Mouse (Mus musculus): ENCODE results near the gene Fez1. TPM values are rescaled to one million over a fixed set of nuclear protein-coding genes. Genes with fewer than 3 reads are reported as not detected.
A peak's percentile ranks its signal among the peaks of the same experiment; 100 is the strongest.

The Fez1 gene
- polyA plus RNA-seq, 1 experiment from 2014 or later = 341 TPM

GRCm38 (mm10) chr9:36850091-36850490 lies 28.4 kb downstream of the Fez1 start:
- H3K27ac ChIP-seq (ENCODE audit: low read depth, low read length) = no peak overlapping the region
- H3K4me1 ChIP-seq (replicated peaks; ENCODE audit: control insufficient read depth, insufficient read depth, low read length) = no peaks in the 10 kb centered on the region
- no peak overlapping the region for H3K4me3 ChIP-seq (ENCODE audit: low read depth, low read length)
- no peaks in the 10 kb centered on the region for H3K27me3 ChIP-seq (ENCODE audit: control insufficient read depth, insufficient read depth, low read length)
- DNase-seq (ENCODE audit: low spot score) = no peak
- H3K9ac ChIP-seq (ENCODE audit: low read length) = no peak overlapping the region
- H3K36me3 ChIP-seq (ENCODE audit: control insufficient read depth, insufficient read depth, low read length) = peaks cover 8% of the 10 kb centered on the region
- 38% methylated on average over 1 of the region's 1 CpGs for WGBS
- no peaks in the 10 kb centered on the region for H3K9me3 ChIP-seq (ENCODE audit: control insufficient read depth, low read length)
- ATAC-seq (replicated peaks; ENCODE audit: low FRiP score) = no peak
- no peak overlapping the region for H3K4me2 ChIP-seq (ENCODE audit: low read depth, low read length, severe bottlenecking)

GRCm38 (mm10) chr9:36852175-36852574 lies 30.5 kb downstream of the Fez1 start:
- no peaks in the 10 kb centered on the region for H3K4me1 ChIP-seq (replicated peaks; ENCODE audit: control insufficient read depth, insufficient read depth, low read length)
- WGBS = 93% methylated on average over 2 of the region's 2 CpGs
- no peak overlapping the region for H3K27ac ChIP-seq (ENCODE audit: low read depth, low read length)
- H3K9ac ChIP-seq (ENCODE audit: low read length) = no peak overlapping the region
- ATAC-seq (replicated peaks; ENCODE audit: low FRiP score) = no peak
- H3K4me2 ChIP-seq (ENCODE audit: low read depth, low read length, severe bottlenecking) = no peak overlapping the region
- no peak for DNase-seq (ENCODE audit: low spot score)
- H3K27me3 ChIP-seq (ENCODE audit: control insufficient read depth, insufficient read depth, low read length) = no peaks in the 10 kb centered on the region
- H3K4me3 ChIP-seq (ENCODE audit: low read depth, low read length) = no peak overlapping the region
- peaks cover 4% of the 10 kb centered on the region for H3K36me3 ChIP-seq (ENCODE audit: control insufficient read depth, insufficient read depth, low read length)
- H3K9me3 ChIP-seq (ENCODE audit: control insufficient read depth, low read length) = no peaks in the 10 kb centered on the region

GRCm38 (mm10) chr9:36856351-36856750 lies 34.7 kb downstream of the Fez1 start:
- Histone ChIP-seq H3K36me3 (ENCODE audit: control insufficient read depth, insufficient read depth, low read length) (peaks cover under 1% of the 10 kb centered on the region; the same call in 1 of the 2 replicates), H3K9ac (ENCODE audit: low read length) (no peak overlapping the region), H3K27ac (ENCODE audit: low read depth, low read length) (no peak overlapping the region), H3K4me1 (replicated peaks; ENCODE audit: control insufficient read depth, insufficient read depth, low read length) (peaks cover 2% of the 10 kb centered on the region; the same call in 1 of the 2 replicates), H3K4me2 (ENCODE audit: low read depth, low read length, severe bottlenecking) (no peak overlapping the region), H3K27me3 (ENCODE audit: control insufficient read depth, insufficient read depth, low read length) (no peaks in the 10 kb centered on the region), H3K9me3 (ENCODE audit: control insufficient read depth, low read length) (no peaks in the 10 kb centered on the region), H3K4me3 (ENCODE audit: low read depth, low read length) (no peak overlapping the region)
- DNase-seq (ENCODE audit: low spot score) (no peak), ATAC-seq (replicated peaks; ENCODE audit: low FRiP score) (no peak)
- 74% methylated on average over 2 of the region's 2 CpGs for whole genome bisulfite sequencing

GRCm38 (mm10) chr9:36857476-36858117 lies 35.9 kb downstream of the Fez1 start:
- Histone ChIP-seq H3K9me3 (ENCODE audit: control insufficient read depth, low read length) (no peaks in the 10 kb centered on the region), H3K4me1 (replicated peaks; ENCODE audit: control insufficient read depth, insufficient read depth, low read length) (peaks cover 2% of the 10 kb centered on the region; the same call in 1 of the 2 replicates), H3K4me3 (ENCODE audit: low read depth, low read length) (no peak overlapping the region), H3K27me3 (ENCODE audit: control insufficient read depth, insufficient read depth, low read length) (no peaks in the 10 kb centered on the region), H3K27ac (ENCODE audit: low read depth, low read length) (no peak overlapping the region), H3K9ac (ENCODE audit: low read length) (no peak overlapping the region), H3K4me2 (ENCODE audit: low read depth, low read length, severe bottlenecking) (no peak overlapping the region), H3K36me3 (ENCODE audit: control insufficient read depth, insufficient read depth, low read length) (peaks cover 6% of the 10 kb centered on the region; the same call in 1 of the 2 replicates)
- ATAC-seq (replicated peaks; ENCODE audit: low FRiP score) = 0 out of 2 replicates have a peak, but pooled peaks have one; percentile 33
- 8% methylated on average over 8 of the region's 8 CpGs for whole genome bisulfite sequencing
- no peak for DNase-seq (ENCODE audit: low spot score)

GRCm38 (mm10) chr9:36858677-36859076 lies 37.0 kb downstream of the Fez1 start:
- Histone ChIP-seq H3K36me3 (ENCODE audit: control insufficient read depth, insufficient read depth, low read length) (peaks cover 12% of the 10 kb centered on the region; the same call in 1 of the 2 replicates), H3K4me1 (replicated peaks; ENCODE audit: control insufficient read depth, insufficient read depth, low read length) (peaks cover 2% of the 10 kb centered on the region; the same call in 1 of the 2 replicates), H3K4me2 (ENCODE audit: low read depth, low read length, severe bottlenecking) (no peak overlapping the region), H3K27ac (ENCODE audit: low read depth, low read length) (no peak overlapping the region), H3K9me3 (ENCODE audit: control insufficient read depth, low read length) (no peaks in the 10 kb centered on the region), H3K4me3 (ENCODE audit: low read depth, low read length) (no peak overlapping the region), H3K9ac (ENCODE audit: low read length) (no peak overlapping the region), H3K27me3 (ENCODE audit: control insufficient read depth, insufficient read depth, low read length) (no peaks in the 10 kb centered on the region)
- ATAC-seq (replicated peaks; ENCODE audit: low FRiP score) = peak; percentile 55; the same call in 1 of the 2 replicates
- WGBS = 33% methylated on average over 4 of the region's 4 CpGs
- peak; percentile 56 for DNase-seq (ENCODE audit: low spot score)

- no peaks in the 10 kb centered on the region for H3K27me3 ChIP-seq (ENCODE audit: control insufficient read depth, insufficient read depth, low read length)
- H3K27ac ChIP-seq (ENCODE audit: low read depth, low read length) = no peak overlapping the region
- peaks cover 2% of the 10 kb centered on the region; the same call in 1 of the 2 replicates for H3K4me1 ChIP-seq (replicated peaks; ENCODE audit: control insufficient read depth, insufficient read depth, low read length)
- peaks cover 15% of the 10 kb centered on the region; the same call in 1 of the 2 replicates for H3K36me3 ChIP-seq (ENCODE audit: control insufficient read depth, insufficient read depth, low read length)
- H3K4me3 ChIP-seq (ENCODE audit: low read depth, low read length) = no peak overlapping the region
- 87% methylated on average over 2 of the region's 2 CpGs for WGBS
- no peaks in the 10 kb centered on the region for H3K9me3 ChIP-seq (ENCODE audit: control insufficient read depth, low read length)
- no peak overlapping the region for H3K4me2 ChIP-seq (ENCODE audit: low read depth, low read length, severe bottlenecking)
- ATAC-seq (replicated peaks; ENCODE audit: low FRiP score) = no peak
- no peak overlapping the region for H3K9ac ChIP-seq (ENCODE audit: low read length)
- no peak for DNase-seq (ENCODE audit: low spot score)
Observed at GRCm38 (mm10) chr9:36862576-36862975, 40.9 kb downstream of the Fez1 start.

- WGBS = 71% methylated on average over 3 of the region's 3 CpGs
- no peak for DNase-seq (ENCODE audit: low spot score)
- ATAC-seq (replicated peaks; ENCODE audit: low FRiP score) = no peak
Observed at GRCm38 (mm10) chr9:36863694-36864093, 42.0 kb downstream of the Fez1 start.

GRCm38 (mm10) chr9:36864862-36865813 lies 43.5 kb downstream of the Fez1 start:
- H3K4me2 ChIP-seq (ENCODE audit: low read depth, low read length, severe bottlenecking) = no peak overlapping the region
- ATAC-seq (replicated peaks; ENCODE audit: low FRiP score) = no peak
- no peaks in the 10 kb centered on the region for H3K4me1 ChIP-seq (replicated peaks; ENCODE audit: control insufficient read depth, insufficient read depth, low read length)
- H3K27me3 ChIP-seq (ENCODE audit: control insufficient read depth, insufficient read depth, low read length) = no peaks in the 10 kb centered on the region
- peaks cover 19% of the 10 kb centered on the region; the same call in 1 of the 2 replicates for H3K36me3 ChIP-seq (ENCODE audit: control insufficient read depth, insufficient read depth, low read length)
- DNase-seq (ENCODE audit: low spot score) = no peak
- H3K27ac ChIP-seq (ENCODE audit: low read depth, low read length) = no peak overlapping the region
- WGBS = 56% methylated on average over 4 of the region's 4 CpGs
- no peak overlapping the region for H3K9ac ChIP-seq (ENCODE audit: low read length)
- H3K9me3 ChIP-seq (ENCODE audit: control insufficient read depth, low read length) = no peaks in the 10 kb centered on the region
- no peak overlapping the region for H3K4me3 ChIP-seq (ENCODE audit: low read depth, low read length)

More at GRCm38 (mm10) chr9:36863694-36864093, 42.0 kb downstream of the Fez1 start:
- Histone ChIP-seq H3K4me2 (ENCODE audit: low read depth, low read length, severe bottlenecking) (no peak overlapping the region), H3K27me3 (ENCODE audit: control insufficient read depth, insufficient read depth, low read length) (no peaks in the 10 kb centered on the region), H3K36me3 (ENCODE audit: control insufficient read depth, insufficient read depth, low read length) (peaks cover 19% of the 10 kb centered on the region; the same call in 1 of the 2 replicates), H3K27ac (ENCODE audit: low read depth, low read length) (no peak overlapping the region), H3K9ac (ENCODE audit: low read length) (no peak overlapping the region), H3K4me1 (replicated peaks; ENCODE audit: control insufficient read depth, insufficient read depth, low read length) (no peaks in the 10 kb centered on the region), H3K9me3 (ENCODE audit: control insufficient read depth, low read length) (no peaks in the 10 kb centered on the region), H3K4me3 (ENCODE audit: low read depth, low read length) (no peak overlapping the region)

All from forebrain, embryonic 11.5 days (tissue).